Mouse (Mus musculus) kidney, postnatal 14 days (tissue): ENCODE measurements around the gene Crip1.

ENCODE experiments used
- DNase-seq: peaks from one replicate; pipeline ENCODE4 v3.0.0; 2022; ENCODE audit warnings: mixed read lengths

Crip1 gene

DNA sequence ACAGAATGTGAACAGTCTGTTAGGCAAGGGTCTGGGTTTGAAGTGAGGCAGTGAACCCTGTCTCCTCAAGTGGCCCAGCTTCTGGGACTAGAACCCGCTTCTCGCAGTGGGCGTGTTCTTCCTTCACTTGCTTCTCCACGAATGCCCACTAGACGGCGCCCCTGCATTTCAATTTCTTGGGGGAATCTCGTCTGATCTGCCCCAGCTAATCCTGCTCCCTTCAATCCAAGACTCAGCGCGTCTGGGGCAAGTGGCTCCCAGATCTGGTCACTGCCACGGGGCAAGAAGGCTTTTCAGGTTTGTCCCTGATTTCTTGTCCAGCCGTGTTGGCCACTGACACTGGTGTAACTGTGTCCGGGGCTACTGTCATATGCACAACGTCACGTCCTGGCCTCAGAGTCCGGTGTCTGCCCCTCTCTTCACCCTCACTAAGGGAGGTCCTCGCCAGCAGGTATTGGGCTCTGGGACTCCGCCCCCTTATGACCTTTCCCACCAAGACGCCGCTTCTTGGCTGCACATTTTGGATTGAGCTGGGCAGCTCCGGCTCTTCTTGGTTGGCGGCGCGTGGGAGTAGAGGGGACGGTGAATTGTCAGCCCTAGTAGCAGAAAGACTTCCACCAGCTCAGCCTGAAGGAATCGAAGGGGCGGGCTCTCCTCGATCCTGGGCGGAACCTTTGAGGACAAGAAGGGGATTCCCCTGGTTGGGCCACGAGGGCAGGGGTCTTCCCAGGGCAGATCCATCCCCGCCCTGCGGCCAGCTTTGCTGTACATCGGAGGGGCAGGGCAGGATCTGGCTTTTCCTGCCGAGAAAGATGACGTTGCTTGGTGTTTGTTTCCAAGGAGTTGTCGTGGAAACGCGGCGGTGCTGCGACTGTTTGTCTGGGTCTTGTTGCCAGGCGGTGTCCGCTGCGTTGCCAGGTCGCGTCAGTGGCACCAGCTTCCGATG is at the start of gene Crip1:
Crip1 (plus strand) TSS at position 205 of the 946 bp plus-strand sequence.
- DNase-seq, result peak; percentile 85

DNA sequence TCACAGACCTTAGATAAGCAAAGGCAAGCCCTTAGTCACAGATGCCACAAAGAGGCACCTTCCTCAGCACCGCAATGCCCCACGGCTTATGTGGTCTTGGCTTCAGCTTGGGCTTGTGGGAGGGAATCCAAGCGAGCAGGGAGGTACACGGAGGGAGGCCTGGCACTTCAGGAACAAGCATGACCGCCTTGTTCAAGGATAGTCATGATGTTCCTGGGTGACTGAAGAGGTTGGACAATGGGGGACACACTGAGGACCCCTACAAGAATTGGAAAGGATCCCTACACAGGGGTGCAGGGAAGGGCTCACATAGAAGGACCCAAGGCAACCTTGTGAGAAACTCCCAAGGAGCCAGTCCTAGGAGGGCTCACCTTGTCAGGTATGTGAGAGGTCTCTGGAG is 49.1 kb upstream of the Crip1 start:
- no peak for DNase-seq

DNA sequence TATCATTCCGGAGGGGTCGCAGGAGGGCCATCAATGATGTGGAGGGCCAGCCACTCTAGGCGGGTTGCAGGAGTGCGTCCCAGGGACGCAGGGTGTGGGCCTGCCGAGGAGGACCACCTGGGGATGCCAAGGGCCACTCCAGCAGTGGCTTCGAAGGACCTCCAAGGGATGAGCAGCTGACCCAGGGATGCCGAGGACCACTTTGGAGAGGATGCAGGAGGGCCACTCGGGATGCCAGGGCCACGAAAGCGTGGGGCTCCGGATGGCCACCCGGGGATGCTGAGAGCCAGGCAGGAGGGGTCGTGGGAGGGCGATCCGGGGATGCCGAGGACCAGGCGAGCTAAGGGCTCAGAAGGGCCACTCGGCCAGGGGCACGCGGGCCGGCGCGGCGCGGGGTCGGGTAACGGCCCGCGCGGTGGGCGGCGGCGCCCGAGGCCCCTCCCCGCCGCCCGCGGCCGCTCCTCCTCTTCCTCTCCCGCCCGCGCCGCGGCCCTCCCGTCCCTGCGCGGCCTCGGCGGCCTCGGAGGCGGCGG is 48.3 kb upstream of the Crip1 start, which contains the start of gene Mta1:
Mta1 (plus strand) TSS at position 530 of the 533 bp plus-strand sequence.
- DNase-seq, result peak; percentile 71

DNA sequence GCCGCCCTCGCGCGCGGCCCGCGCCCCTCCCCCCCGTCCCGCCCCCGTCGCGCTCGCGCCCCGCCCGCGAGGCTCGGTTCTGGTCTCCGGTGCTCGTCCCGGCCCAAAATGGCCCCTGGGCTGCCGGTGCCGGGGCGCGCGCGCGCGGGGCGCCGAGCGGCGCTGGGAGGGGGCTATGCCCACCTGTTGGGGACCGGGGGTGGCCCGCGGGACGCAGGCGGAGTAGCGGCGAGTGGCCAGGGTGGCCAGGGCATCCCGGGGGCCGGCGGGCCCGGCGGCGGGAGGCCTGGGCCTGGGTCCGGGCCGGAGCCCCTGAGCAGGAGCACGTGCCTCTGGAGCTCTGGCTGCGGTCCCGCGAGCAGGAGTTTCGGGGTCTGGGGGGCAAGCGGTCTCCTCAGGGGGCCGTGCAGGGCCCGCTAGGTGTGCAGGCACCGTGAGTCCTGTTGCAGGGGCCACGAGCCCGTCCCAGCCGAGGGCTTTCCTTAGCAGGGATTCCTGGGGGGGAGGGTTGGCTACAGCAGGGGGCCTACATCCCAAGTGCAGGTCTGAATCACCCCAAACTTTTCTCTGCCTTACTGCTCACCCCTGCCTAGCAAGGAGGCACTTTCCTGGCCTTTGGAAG is 47.5 kb upstream of the Crip1 start:
- DNase-seq, result peak; percentile 45

DNA sequence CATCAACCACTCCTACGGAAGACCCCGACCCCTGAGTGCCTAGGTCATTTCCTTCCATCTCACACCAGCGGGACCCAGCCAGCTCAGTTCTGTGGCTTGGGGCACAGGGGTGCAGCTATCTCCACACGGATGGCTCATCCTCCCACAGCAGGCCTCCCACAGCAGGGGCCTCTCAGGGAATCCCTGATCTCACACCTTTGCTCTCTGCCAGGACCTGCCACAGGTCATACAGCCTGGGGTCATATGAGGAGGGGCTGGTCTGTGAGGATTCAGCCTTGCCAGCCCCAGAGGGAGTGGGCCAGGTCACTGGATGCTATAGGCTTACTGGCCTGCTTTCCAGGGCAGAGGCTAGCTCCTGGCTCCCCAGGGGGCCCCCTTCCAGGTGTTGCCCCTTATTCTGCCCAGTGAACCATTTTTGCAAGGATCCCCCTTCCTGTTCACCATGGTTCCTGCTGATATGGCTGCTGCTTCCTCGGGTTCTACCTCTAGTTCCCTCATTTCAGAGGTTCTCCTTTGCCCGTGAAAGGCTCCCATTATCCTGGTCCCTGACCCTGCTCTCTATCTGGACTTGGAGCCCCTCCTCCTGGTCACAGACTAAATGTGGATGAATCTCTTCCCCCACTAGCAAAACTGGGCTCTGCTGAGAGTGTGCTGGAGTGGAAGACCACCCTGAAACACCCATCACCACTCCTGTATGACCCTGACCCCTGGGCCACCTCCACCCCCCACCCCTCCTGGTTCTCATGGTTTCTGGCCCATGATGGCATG is 46.5 kb upstream of the Crip1 start:
- DNase-seq, result no peak

DNA sequence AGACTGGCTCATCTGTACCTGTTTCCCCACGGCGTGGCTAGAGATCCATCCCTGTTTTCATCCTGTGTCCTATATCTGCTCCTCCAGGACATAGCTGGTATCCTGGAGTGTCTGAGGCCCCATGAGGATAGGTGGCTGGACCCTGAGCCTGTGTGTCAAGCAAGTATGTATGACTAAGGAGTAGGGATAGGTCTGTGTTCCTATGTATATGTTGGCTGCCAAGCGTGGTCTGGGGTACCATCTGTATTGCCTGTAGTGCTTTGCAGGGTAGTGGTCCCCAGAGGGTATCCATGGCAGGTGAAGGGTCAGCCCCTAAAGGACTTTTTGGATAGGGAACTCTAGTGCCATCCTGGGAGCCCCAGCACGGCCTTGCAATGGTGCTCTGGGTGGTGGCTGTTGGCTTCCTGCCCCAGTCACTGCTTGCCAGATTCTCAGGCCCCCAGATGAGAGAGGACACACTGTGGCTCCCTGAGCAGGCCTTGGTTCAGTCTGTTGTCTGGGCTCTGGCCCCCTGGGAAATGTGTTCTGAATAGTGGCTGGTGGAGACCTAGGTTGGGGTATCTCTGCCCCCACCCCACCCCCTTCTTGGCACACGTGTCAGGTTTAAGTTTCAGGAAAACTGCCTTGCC is 45.6 kb upstream of the Crip1 start:
- DNase-seq, result peak; percentile 34

DNA sequence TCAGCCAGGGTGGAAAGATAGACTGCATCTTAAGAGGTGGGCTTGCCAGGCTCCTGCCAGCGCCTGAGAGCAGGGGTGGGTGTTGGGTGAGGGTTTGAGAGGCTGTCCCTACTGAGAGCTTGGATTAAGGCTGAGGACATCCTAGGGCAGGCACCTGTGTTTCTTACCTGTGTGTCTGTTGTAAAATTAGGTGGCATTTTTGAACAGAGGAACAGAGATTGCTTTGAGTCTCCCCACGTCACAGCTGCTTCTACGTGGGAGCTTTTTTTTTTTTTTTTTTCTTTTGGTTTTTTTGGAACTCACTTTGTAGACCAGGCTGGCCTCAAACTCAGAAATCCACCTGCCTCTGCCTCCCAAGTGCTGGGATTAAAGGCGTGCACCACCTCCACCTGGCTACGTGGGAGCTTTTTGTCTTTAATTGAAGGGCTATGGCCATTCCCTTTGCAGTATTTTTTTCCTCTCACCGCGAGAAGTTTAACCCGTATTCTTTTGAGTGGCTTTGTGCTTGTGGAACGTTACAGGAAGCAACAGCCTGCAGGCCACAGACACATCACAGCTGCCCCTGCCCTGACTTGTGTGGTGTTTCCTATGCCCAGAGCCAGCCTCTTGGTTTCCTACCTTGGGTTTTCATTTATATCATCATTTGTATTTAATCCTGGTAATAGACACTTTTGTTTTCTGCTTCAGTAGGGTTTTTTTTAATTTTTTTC is 44.7 kb upstream of the Crip1 start:
- no peak for DNase-seq

DNA sequence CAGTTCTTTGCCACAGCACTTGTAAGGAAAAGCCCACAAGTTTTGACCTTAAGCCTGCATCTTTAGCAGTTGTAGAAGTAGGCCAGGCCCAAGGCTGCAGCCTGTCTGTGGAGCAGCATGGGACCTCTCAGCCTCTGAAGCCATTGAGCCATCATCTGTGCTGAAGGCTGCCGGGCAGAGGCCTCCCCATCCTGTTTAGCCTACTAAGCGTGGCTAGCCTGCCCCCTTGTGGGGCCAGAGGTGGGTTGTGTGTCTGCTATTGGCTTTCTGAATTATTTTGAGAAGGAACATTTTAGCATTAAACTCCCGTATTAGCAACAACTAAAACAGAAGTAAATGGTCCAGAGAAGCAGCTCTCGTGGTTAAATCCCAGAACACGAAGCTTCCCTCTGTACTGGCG is 43.7 kb upstream of the Crip1 start:
- peak; percentile 67 for DNase-seq

DNA sequence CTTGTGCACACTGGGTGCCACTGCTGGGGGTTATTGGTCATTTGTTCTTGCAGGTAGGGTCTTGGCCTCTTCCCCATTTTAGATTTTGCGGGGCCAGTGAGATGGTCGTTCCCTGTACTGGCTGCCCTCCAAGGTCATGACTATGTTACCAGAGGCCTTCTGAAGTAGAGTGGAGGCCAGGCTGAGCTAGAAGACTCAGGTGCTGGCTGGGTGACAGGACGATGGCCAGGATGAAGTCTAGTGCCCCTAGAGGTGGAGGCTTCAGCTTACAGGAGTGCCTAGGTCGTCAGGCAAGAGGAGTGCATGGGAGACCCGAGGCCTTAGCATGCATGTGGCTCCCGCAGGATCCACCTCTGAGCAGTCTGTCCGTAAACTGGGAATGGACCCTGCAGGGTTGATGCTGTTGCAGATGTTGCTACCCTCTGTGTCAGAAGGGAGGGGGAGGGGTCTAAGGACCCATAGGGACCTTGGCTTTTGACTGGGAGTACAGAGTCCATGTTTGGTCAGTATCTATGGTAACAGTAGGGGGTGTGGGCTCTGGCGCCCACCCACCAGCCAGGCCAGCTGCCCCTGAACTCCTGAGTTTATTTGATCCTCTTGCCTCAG is 42.2 kb upstream of the Crip1 start:
- DNase-seq, result peak; percentile 31

DNA sequence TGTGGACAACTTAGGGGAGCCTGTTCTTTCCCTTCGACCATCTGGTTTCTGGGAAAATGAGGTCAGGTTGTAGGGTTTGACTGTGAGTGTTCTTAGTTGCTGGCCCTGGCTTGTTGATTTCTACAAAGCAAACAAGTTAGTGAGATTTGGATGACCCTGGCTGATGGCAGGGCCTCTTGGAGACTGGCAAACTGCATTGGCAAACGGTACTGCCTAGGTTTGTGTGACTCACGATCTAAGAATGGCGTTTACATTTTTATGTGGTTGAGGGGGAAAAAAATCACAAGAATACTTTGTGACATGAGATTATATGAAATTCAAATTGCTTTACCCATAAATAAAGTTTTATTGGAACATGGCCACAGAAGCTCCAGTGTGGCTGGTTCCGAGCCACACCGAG is 39.7 kb upstream of the Crip1 start:
- DNase-seq, result no peak

DNA sequence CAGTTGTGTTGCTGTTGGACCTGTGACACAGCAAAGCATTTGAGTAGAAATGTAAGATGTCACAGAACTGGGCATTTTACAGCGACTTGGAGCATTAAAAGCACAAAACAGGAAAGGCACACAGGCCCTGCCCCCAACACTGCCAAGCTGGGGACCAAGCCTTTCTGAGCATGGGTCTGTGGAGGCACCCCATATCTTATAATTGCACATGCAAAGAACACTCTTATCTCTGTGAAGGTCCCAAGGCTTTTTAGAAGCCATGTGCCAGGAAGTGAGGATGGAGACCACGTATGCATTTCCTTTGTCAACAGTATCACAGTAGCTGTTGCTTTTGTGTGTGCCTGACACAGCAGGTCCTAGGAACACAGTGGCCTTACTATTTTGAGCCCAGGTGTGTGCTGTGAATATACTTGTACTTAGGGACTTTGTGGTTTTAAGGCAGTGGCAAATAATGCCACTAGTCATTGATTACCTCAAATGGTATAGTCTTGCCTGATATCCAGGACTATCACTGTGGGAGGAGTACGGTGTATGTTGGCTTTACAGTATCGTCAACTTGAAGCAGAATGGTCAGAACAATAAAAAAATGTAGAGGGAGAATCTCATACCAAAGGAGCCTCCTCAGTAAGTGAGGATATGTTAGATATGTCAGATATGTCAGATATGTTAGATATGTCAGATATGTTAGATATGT is 38.5 kb upstream of the Crip1 start:
- no peak for DNase-seq

DNA sequence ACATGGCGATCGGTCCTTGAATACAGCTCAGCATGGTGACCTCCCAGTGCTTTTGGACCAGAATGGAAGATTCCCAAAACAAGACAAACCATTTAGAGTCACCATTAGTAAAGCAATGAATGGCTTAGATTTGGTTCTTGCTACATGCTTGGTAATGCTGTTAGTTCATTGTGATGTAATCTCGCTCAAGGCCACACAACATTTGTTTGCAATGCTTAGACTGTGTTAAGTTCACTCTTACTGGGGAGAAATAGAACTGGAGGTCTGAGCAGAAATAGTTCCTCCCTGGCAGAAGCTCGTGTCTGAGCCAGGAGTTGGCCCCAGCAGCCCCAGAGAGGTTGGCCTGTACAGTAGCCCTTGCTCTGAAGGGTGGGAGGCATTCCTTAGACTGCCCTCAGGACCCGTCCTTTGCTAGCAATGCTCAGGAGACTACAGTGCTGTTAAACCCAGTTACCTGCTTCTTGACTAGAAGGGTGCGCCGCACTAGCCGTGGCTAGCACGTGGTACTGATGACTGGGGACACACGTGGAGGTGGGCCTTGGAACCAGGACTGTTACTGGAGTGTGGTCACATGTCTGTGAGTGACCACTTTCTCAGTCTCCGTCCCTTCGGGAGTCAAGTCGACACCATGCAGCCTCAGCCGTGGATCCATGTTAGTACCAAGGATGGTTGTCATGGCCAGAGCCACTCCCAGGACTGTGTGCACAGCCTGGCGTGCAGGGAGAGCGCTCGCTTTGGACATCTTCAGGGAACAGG is 37.4 kb upstream of the Crip1 start:
- DNase-seq, result no peak

DNA sequence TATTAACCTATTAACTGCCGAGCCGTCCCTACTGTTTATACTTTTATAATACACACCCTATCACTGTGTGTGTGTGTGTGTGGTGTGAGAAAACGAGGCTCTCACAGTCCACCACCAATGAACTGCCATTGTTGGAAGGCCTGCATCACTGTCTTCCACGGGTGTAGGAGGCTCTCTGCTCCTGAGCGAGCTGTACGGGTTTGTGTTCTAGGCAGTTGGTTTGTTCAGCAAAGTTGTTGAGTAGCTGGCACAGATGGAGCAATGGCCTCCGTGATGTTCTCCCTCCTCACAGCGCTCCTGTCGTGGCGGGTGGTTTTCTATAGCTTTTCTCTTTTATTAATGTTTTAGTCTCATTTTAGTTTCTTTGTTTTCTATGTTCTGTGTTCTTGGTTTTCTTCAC is 36.3 kb upstream of the Crip1 start:
- DNase-seq, result no peak

DNA sequence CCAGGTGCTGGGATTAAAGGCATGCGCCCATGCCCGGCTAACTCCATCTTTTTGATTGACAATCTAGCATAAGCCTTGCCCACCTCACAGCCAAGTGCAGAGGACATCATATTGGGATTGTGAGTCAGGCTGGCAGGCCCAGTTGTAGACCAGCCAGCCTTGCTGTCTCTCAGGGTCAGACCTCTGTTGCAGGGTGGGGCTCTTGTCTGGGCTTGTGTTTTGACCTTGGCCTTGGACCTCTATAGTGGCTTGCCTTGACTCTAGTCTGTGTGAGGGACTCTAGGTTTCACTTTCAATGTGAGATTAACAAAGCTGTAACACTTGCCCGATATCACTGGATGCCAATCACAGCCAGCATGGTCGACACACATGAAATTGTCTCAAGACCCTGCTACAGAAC is 32.0 kb upstream of the Crip1 start:
- no peak for DNase-seq

DNA sequence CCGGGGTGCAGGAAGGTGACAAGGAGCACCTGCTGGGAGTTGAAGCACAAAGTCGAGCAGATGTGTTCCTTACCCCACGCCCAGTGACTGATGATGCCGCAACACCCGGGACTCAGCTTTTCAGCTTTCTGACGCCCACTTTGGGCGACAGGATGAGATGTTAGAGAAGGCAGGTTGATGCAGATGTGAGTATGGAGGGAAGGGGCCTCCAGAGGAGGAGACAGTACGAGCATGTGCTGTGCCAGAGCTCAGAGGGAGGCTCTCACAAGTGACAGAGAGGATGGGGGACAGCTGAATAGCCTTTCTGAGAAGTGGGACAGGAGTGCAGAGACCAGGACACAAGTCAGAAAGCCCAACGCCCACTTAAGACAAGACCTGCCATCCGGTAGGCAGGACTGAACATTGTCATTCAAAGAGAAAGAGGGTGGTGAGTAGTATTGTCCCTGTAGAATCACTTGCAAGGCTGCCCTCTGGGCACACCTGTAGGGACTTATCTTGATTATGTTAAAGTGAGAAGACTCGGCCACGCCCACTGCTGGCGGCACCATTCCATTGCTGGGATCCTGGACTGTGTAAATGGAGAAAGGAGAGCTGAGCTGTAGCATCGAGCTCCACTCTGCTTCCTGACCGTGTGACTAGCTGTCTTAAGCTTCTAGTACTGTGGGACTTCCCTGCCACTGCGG is 31.1 kb upstream of the Crip1 start:
- DNase-seq, result no peak

DNA sequence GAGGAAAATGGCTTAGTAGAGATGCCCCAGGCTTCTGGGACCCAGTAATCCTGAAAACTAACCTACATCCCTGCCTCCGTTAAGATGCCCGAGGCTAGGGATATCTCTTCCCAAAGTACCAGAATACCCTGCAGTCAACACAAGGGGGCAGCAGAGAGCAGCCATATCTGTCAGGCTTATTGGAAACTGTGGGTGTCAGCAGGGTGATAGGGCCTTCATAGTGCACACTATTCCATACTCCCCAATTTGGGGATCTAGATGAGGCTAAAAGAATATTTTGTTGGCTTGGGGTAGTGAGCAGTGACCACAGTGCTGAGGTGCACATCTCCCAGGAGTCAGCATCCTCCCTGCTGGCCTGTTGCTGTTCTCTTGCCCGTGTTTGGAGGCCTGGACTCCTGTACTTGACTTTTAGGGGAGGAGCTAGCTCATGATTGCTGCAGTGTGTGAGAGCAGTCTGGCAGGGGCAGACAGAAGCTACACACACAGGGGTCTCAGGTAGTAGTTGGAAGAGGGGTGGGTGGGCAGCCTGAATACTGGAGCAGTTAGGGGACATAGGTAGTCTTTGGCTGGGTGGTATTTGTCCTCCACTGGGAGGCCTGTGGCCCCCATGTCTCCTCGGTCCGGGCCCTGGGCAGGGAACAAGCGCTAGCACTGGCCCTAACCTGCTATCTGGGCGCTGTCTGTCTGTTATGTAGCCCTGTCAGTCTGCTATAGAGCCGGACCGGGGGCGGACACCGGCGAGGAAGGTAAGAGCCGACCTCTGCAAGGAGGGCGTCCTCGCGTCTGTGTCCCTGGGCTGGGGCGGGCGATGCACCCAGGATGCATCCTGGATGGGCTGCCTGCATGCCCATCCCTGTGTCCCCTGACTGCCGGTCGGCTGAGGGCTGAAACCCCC is 26.4 kb upstream of the Crip1 start:
- peak; percentile 81 for DNase-seq

DNA sequence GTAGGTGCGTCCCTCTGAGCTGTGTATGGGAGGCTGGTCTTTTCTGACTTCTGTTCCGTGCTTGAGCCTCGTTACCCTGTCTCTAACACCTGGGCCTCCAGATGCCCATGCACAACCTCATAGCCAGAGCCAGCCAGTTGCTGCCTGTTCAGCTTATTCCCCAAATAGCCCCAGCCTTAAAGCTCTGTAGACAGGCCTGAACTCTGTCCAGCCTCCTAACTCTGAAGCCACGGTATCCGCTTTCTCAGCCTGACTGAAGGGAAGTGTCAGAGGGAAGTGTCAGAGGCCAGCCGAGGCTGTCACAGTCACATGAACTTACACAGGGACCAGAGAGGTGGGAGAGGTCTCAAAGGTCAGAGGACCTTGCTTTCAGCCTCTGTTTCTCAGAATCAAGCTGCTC is 21.4 kb upstream of the Crip1 start:
- DNase-seq, result no peak

DNA sequence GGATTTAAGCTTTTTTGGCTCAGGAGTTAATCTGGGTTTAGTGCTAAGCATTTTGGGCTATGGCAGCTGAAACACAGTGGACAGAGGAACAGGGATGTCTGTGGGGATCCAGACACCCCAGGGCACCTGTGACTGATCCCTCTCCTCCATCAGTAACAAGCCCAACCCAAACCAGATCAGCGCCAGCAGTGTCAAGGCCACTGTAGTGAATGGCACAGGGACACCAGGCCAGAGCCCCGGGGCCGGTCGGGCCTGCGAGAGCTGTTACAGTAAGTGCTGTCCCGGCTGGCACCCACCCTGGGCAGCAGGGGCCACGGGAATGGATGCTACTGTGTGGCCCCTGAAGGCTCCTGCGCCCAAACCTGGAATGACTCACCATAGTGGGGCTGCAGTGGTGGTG is 15.4 kb upstream of the Crip1 start:
- no peak for DNase-seq
